Mouse (Mus musculus) embryo, embryonic 10 days (tissue): ENCODE measurements at regions not wholly inside any gene's neighbourhood (a gene's known extent, or its start where the extent isn't known, plus 50 kb on each side); places are given as distances from the start of the nearest gene placed in this dataset.
"Not testable (repeated sequence)": the region's sequence is repeated elsewhere in the genome, so short reads cannot be mapped to it uniquely, and the experiment has no call there.

Experiments
- DNase-seq: peaks from one replicate; pipeline ENCODE4 v3.0.0-alpha.2; 2015; ENCODE audit warnings: low spot score

DNA sequence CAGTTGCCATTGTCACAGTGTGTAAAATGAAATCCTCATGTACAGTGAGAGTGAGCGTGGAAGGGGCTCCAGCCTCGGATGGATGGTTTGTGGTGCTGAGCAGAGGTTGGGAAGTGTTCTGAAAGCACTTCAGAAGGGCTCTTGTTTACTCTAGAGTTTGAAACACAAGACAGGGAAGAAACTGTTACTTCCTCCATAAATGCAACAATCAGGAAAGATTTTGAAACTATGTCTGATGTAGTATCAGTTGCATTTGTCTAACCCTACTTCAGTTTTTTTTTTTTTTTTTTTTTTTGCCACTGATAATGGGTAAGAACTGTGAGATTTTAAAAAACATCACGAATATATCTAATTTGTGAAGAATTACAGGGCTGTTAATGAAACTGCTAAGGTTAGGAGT, 281.5 kb downstream of the Hace1 start:
- DNase-seq: no peak

DNA sequence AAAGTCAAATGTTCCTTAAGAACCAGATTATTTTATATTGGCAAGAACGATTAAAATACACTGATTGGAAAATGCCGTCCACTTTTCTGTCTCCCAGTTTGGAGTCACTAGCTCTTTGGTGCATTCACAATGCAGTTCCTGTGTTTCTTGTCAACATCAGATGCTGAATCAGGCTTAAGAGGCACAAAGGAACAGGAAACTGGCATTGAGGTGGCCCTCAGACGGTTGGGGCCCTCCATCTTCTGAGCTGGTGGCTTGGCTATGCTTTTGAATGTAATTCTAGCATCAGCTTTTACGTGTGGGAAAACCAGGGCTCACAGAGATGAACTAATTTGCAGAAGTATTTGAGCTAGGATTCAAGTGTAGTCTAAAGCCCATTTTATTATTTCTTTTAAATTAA, 282.3 kb downstream of the Hace1 start:
- DNase-seq: no peak

DNA sequence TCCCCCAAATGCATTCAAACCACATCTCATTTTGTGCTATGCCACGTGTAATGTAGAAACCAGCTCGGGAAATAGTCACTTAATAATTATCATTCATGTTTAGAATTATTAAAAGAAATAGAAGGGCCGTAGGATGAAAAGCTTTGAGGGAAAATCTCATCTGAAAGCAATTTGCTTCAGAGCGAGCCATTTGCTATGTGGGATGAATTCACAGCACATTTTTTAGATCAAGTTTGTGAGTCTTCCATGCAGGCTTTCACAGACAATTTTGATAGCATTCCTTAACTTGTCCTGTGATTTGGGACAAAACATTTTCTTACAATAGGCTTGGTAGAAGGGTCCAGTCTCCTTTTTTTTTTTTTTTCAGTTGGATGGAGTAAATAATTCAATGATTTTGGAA, 283.1 kb downstream of the Hace1 start:
- DNase-seq: no peak

DNA sequence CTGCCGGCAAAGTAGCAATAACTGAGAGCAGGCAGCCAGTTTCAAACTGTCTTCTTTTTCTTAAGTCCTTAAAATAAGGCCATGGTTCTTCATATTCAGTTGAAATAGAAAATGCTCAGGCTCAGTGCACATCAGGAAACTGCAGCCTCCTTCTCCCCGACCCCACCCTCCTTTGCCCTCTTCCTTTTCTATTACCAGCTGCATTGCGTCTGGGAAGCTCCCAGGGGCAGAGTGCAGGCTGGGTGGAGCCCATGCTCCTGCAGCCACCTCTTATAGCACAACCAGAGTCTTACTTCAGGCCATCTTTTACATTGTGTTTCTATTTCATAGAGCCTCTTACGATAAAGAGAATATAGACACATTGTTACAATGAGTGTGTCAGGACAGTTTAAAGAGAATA, 288.2 kb downstream of the Hace1 start:
- DNase-seq: no peak

DNA sequence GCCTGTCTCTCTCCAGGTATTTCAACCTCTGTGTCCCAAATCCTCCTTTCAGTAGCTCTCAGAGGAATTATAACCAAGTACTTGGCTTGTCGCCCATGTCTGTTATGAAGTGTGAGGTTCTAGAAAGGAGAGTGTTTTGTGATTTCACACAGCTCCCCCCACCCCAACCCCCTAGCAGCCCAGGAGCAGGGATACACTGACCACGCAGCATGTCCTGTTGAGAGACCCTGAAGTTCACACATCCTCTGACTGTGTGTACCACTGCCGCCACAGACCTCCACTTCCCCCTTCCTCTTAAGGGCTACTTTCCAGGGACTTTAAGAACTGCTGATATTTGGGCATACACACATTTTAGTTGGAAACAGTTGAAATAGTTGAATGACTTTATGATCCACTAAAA, 289.2 kb downstream of the Hace1 start:
- no peak for DNase-seq

DNA sequence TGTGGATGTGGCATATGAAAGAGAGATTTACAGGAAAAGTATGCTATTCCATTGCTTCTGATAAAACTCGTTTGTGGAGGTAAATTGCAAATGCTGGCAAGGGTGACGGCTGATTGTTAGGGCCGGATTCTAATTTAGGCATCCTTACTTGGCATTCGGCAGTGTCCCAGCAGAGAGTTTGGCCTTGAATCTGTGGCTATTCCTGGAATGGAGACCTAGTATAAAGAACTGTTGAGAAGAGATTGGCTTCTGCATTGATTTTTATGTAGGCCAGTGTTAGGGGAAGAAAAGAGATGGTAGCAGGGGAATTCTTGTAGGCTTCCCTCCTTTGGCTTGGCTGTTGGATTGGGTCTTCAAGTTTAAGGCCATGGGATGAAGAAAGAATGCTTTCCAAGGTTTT, 293.4 kb downstream of the Hace1 start:
- DNase-seq: no peak

DNA sequence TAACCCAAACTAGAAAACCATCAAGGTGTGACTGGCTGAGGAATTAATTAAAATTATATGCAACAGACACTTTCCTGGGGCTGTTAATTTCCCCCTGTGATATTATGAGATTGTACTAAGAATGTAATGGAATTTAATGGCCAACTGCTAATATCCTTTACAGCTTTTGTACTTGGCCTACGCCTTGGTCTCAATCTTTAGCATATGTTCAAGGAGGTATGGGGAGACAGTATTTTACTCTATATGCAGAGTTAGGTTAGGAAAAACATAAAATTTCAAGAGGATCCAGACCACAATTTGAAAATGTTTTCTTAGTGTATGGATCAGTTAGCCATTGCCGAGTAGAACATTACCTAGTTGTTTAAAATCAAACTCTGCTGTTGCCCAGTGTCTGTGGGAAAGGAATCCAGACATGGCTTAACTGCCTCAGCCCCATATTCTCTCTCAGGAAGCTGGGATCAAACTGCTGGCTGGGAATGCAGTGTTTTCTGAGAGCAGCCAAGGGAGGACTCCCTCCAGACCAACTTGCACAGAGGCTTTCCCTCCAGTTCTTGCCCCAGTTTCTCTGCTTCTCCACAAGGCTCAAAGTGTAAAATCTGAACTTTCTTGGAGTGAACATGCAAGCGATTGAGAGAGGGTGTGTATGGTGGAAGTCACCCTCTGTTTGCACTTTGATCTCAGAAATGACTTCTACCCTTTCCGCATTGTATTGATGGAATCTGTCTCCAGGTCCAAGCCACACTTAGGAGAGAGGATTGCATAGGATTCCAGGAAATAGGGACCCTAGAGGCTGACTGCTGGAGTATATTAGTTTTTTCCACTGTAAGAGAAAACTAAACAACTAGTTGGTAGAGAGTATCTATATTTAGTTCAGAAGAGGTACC, 294.6 kb downstream of the Hace1 start:
- no peak for DNase-seq

DNA sequence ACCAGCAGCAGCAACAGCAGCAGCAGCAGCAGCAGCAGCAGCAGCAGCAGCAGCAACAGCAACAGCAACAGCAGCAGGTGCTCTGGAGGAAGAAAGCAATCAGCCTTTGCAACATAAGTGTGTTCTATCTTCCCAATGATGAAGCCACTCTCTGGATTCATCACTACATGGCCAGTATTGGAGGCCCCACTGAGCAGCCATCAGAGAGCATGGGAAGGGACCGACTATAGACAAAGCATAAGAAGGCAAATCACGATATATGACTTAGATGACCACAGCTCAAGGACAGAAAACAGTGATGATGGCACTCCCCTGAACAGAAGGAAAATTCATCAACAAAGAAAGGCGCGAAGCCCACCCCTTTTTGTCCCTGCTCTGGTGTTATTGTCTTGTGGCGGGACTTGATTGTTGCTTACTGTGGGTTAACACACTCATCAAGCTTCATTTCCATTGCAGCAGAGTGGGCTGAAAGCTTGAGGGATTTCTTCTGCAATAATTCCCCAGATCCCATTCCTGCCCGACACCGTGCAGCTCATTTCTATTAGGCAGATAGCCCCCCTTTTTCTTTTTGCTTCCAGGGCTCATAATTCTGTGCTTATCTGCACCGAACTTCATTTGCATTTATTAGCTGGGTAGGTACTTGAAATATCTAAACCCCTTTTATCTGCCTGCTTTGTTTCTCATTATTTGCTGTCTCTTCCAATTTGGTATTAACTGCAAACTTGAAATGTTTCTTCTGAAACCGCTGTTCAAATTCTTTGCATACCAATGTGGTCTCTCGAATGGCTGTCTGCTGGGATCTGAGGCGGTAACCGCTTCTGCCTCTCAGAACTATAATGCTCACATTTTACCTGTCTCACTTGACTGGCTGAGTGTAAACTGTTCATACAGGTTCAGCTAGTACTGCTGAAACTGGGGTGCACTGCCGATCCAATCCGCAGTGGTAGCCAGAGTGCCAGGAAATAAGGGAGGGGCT, 296.5 kb downstream of the Hace1 start:
- peak; percentile 39 for DNase-seq

DNA sequence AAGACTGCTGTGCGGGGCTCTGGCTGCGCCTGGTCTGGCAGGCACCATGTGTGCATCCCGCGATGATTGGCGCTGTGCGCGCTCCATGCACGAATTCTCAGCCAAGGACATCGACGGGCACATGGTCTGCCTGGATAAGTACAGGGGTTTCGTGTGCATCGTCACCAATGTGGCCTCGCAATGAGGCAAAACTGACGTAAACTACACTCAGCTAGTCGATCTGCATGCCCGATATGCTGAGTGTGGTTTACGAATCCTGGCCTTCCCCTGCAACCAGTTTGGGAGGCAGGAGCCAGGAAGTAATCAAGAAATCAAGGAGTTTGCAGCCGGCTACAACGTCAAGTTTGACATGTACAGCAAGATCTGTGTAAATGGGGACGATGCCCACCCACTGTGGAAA, 297.7 kb downstream of the Hace1 start:
- not testable (repeated sequence) for DNase-seq

DNA sequence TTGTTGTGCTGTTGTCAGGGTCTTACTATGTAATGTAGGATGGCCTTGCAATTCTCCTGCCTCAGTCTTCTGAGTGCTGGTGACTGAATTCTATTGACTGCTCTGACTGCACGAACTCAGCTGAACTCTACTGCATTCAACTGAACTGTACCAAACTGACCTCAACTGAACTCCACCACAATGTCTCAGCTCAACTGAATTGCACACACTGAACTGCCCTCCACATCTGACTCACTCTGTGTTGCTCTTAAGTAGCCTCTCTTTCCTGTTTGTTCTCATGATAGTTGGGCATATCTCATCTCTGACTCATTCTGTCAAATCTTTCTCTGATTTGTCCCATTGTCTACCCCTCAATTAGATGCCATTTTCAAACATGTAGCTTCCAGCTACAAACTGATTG, 306.1 kb downstream of the Hace1 start:
- DNase-seq: no peak

DNA sequence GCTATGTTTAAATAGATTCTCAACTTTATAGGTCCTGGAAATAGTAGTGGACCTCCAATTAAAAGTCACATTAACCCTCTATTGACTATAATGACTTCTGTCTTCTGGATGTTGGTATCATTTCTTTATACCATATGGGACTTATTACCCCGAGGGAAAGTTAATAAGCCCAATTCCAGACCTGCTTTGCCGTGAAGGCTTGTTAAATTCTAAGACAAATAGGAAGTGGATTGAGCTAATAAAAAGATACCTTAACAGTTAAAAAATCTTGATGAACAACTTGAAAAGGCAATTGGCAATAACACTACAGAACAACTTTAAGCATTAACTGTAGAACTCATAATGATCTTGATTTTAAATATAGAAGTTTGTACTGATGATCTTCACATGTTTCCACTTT, 309.0 kb downstream of the Hace1 start:
- no peak for DNase-seq

DNA sequence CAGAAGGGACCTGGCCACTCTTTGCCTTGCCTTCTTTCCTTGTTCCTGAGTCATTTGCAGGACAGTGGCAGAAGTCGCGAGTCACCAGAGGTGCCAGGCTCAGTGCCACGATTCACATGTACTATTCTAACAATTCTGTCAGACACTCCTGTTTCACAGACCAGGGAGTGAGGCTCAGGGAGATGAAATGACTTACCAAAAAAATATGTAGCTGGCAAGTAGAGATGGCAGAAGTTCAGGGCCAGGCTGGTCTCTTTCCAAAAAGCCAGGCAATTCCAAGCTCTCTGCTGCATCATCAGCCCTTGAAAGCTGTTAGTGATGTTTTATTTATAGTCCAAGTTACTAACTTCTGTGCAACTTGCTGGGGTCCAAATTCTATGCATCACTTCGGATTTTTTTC, 311.2 kb downstream of the Hace1 start:
- DNase-seq: no peak

DNA sequence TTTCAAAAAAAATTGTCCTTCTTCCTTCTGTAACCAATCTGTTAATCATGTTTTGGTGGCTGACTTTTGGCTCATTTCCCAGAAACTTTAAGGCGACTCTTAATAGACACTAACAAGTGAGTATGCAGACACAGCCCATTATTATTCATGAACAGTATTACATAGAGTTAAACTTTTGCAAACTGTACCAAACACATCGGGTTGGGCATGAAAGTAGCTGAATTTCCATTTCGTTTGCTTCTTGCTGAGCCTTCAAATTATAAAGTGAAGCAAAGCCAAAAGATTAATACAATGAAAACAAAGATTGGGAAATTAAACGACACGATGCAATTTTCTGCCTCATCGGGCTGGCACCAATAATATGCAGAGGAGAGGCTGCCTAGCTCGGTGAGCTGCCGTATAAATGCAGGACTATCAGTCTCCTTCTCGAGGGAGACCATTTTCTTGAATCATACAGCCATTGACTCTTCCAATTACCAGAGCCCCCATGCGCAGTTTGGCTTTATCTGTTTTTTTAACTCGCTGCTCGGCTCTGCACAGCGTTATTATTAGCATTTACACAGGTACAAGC, 311.8 kb downstream of the Hace1 start:
- no peak for DNase-seq

DNA sequence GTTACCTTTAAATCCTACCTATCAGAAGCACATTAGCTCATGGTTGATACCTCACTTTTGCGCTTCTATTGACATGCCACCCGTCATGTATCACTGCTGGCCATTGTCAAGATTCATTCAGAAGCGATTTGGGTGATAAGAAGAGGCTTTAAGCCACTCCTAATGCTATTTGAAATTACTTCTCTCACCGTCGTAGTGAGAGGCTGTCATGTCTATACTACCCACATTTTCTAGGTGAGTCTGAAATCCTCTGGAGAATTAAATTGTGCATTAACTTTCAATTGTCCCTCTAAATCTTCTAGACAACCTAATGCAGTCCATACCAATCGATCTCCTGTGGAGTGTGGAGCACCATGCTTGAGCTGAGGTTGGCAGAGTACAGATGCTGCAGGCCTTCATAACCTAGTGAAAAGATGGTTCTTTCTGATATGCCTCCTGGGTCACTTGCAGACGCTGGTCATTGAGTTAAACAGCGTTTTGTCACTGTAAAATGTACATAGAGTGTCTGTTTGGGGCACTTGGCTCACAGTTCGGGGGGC, 312.5 kb downstream of the Hace1 start:
- DNase-seq: no peak

DNA sequence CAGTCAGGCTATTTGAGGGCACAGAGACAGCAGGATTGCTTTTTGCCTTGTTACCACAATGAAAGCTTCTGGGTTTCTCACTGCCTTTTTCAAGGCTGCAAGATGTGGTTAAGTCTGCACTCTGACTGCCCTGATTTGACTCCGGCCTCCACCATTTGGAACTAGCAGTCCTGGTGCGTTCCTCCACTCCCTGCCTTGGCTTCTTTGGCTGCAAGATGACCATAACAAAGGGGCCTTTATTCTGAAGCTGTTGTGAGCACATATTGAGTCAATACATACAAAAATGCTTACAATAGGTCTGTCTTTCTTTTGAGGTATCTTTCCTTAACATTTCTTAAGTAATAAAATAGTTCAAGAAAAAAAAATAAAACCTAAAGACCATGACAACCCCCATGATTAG, 314.8 kb downstream of the Hace1 start:
- no peak for DNase-seq

DNA sequence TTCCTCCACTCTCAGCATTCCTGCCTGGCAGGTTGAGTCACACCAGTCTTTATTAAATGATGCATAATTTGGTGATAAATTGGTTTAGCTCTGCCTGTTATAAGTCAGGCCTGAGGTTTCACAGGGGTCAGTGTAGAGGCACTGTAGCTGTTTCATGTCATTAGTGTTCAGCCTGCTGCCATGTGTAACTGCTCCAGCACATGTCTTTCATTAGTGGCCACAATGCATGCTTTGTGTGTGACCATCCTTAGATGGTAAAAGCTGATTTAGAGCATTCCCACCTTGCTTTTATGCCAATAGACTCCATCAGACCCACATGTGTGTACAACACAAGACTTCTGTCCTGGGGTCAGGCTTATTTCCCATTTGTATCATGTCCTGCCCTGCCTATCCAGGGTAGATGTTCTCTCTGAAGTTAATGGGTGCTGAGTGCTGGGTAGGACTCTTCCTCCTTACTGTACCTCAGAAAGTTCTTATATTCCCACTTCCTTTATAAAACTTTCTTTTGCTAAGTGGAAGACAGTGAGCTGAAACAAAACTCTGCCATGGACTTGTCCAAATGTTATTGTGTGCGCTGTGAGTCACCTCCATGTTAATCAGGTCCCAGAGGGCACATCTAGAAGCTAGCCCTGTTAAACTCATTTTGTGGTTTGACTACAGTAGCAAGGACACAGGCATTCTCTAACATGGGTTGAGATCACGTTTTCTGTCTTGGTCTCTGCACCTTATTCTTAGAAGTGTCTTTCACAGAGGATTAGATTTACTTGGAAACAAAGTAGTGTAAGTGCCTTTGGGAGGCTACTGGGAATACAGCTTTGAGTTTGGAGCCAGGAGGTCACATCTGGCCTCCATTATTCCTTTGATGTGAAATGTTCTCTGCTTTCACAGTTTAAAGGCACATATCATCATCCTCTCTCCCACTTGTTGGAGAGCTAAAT, 316.5 kb downstream of the Hace1 start:
- peak; percentile 86 for DNase-seq

DNA sequence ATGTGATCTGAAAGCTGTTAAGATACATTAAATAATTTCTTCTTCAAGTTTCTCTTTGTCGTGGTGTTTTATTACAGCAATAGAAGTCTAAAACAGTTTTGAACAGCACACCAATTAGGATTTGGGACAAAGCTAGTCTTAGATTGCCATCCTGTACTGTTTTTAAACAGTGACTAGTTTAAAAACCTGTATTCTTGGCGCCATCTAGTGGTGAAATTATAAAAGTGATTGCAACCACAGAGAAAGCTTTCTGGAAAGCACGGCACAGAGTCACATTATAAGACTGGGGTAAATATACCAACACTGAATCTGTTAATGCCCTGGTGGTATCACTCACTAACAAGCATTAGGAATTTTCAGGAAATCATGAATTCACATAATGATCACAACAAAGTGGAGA, 339.3 kb downstream of the Hace1 start:
- peak; percentile 77 for DNase-seq

DNA sequence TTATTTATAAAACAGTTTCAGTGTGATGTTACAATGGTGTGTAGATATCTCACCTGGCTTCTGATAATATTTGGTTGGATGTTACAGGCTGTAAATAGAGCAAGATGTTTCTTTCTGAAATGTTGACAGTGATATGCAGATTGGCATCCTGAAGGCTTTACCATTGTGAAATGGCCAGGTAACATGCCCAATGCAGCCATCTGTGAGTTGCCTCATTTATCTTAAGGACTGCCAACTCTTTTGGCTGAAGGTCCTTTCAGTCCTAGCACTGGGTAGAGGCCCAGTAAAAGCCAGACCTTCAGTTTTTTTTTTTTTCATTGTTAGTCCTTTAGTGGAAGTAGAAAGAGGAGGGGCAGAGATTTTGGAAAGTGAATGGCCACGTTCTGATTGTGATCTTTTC, 348.1 kb downstream of the Hace1 start:
- DNase-seq: no peak

DNA sequence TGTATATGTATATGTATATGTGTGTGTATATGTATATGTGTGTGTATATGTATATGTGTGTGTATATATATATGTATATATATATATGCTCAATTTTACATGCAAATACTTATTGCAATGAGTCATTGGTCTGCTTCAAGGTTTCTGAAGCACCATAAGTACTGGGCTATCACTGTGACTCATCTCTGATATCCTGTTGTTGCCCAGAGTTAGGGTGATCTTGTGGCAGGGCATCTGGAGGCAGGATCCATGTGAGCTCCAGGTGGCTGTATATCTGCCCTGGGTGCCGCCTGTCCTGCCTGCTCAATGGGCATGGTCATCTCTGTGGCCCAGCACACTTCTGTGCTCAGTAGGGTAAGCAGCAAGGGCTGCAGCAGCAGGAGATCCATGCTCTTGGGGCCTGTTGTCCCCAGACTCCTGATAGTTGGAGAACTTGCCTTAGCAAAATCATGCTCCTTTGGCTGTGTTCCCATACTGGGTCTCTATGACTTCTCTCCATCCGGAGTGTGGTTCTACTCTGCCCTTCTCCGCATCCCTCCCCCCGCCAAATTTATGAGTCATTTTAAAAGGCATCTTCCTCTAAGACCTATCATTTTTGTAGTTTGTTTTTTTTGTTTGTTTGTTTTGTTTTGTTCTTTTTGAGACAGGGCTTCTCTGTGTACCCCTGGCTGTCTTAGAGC, 356.1 kb downstream of the Hace1 start:
- no peak for DNase-seq

DNA sequence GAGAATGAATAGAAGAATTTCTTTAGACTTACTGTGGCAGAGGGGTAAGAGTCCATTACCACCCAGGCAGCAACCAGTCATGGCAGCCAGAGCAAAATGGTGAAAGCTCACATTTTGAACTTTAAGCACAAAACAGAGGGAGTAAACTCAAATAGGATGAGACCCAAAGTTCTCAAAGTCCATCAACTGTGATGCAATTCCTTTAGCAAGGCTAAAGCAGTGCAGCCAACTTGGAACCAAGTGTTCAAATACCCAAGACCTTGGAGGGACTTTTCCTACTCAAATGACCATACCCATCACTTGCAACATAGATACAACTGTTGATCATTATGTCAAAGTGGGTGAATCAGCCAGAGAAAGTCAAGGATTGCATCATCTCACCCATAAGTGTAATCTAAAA, 380.1 kb downstream of the Hace1 start:
- no peak for DNase-seq

DNA sequence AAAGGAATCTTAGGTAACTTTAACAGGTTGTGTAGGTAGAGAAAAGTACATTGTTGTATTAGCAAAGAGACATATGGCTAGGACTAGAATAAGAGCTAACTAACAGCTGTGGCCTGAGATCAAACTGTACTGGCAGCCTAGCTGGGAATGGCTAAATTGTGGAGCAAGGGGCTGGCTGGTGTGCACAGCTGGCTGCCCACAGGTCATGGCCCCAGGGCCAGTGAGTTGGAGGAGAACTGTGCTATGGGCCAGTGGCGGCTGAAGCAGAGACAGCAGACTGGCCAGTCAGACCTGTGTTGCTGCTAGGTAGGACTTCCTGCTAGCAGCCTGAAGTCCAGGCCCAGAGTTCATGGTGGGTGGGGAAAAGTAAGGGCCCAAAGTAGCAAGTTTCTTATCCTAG, 394.6 kb downstream of the Hace1 start:
- peak; percentile 14 for DNase-seq
